ENCODE assay signal across 9 mouse cellular contexts in the genomic region with DNA sequence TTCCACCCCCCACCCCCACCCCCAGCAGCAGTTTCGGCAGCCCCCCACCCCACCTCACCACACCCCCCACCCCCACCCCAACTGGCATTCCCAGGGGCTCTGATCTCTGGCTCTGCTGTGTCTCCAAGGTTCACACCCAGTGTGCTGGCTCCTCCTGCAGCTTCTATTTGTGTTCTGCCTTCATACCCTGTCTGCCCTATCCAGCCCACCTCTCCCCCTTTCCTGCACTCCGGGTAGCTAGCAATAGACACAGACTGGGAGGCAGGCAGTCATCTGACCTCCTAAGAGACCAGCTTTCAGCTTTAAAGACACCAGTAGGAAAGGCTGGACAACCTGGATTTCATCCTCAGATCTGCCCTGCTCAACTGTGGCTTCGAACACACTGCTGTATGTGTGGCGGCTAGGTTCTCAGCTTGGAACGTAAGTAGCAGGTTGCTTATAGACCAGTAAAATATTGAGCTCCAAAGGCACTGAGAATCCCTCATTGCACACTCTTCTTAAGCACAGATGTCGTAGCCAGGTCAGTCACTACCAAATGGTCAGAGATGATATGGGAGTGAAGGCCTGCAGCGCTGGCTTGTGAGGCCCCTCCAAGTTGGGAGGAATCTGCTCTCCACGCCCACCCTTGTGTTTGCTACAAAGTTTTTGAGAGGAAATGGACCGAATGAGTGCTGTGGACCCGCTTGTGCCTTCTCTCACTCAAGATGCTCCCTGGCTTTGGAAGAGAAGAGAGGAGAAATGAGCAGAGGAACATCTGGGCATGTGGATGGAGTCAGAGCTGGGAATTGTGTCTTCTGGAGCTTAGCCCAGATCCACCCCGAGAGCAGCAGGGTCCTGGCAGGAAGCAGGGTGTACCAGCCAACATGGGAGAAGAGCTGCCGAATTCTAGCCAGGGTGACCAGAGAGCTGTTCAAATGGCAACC.
DNase-seq lines count a peak whose midpoint lies in the region; ATAC-seq and TF ChIP-seq lines count a peak whose summit lies in the region.
"Had no signal": no experiment of that assay in that cellular context is flagged by ENCODE, and none has a peak within 500 bp of the region (broad histone marks: within the 10 kb centered on the region; RNA-seq: fewer than 3 reads in every experiment).

No protein-coding gene starts in this region.

- 0 out of 2 replicates have a peak, but pooled peaks cover 5% of the 10 kb centered on the region for H3K4me1 ChIP-seq in kidney, postnatal 0 days (replicated peaks; ENCODE audit: insufficient read depth, low read length)
- no peaks in the 10 kb centered on the region for H3K4me1 ChIP-seq in forebrain, postnatal 0 days (ENCODE audit: insufficient read depth)
- H3K4me1 ChIP-seq in hindbrain, postnatal 0 days (ENCODE audit: insufficient read depth, low read length), result peaks cover 23% of the 10 kb centered on the region
- H3K4me1 ChIP-seq in neural tube, embryonic 15.5 days, result peaks cover 22% of the 10 kb centered on the region

- 53% methylated on average over 12 of the region's 12 CpGs for WGBS in kidney, postnatal 0 days
- WGBS in forebrain, postnatal 0 days, result 56% methylated on average over 12 of the region's 12 CpGs
- 43% methylated on average over 12 of the region's 12 CpGs for WGBS in hindbrain, postnatal 0 days
- 52% methylated on average over 12 of the region's 12 CpGs for WGBS in neural tube, embryonic 15.5 days

- no peaks in the 10 kb centered on the region for H3K36me3 ChIP-seq in kidney, postnatal 0 days (ENCODE audit: insufficient read depth, low read length)
- H3K36me3 ChIP-seq in forebrain, postnatal 0 days (ENCODE audit: insufficient read depth), result no peaks in the 10 kb centered on the region
- H3K36me3 ChIP-seq in hindbrain, postnatal 0 days (ENCODE audit: insufficient read depth, low read length), result no peaks in the 10 kb centered on the region
- H3K36me3 ChIP-seq in neural tube, embryonic 15.5 days, result no peaks in the 10 kb centered on the region

- H3K4me2 ChIP-seq in kidney, postnatal 0 days (ENCODE audit: low read length), result peak overlapping the region; percentile 43
- H3K4me2 ChIP-seq in forebrain, postnatal 0 days (ENCODE audit: low read depth), result peak overlapping the region; percentile 45
- peak overlapping the region; percentile 52 for H3K4me2 ChIP-seq in hindbrain, postnatal 0 days (ENCODE audit: low read depth, low read length)
- H3K4me2 ChIP-seq in neural tube, embryonic 15.5 days, result peak overlapping the region; percentile 51

- H3K9ac ChIP-seq in kidney, postnatal 0 days (ENCODE audit: low read depth, low read length), result no peak overlapping the region
- H3K9ac ChIP-seq in forebrain, postnatal 0 days, result no peak overlapping the region
- H3K9ac ChIP-seq in hindbrain, postnatal 0 days (replicated peaks; ENCODE audit: low read length), result no peak overlapping the region
- H3K9ac ChIP-seq in neural tube, embryonic 15.5 days (replicated peaks), result no peak overlapping the region

- H3K27me3 ChIP-seq in kidney, postnatal 0 days (ENCODE audit: insufficient read depth, low read length), result no peaks in the 10 kb centered on the region
- no peaks in the 10 kb centered on the region for H3K27me3 ChIP-seq in forebrain, postnatal 0 days (ENCODE audit: insufficient read depth, low read length)
- no peaks in the 10 kb centered on the region for H3K27me3 ChIP-seq in hindbrain, postnatal 0 days (ENCODE audit: insufficient read depth, low read length)
- H3K27me3 ChIP-seq in neural tube, embryonic 15.5 days (replicated peaks), result no peaks in the 10 kb centered on the region; the same call in 1 of the 2 replicates

- H3K27ac ChIP-seq in kidney, postnatal 0 days, result no peak overlapping the region
- H3K27ac ChIP-seq in forebrain, postnatal 0 days (ENCODE audit: low read depth, low read length), result no peak overlapping the region
- no peak overlapping the region for H3K27ac ChIP-seq in hindbrain, postnatal 0 days
- no peak overlapping the region for H3K27ac ChIP-seq in neural tube, embryonic 15.5 days (replicated peaks)
- H3K27ac ChIP-seq: macrophage had no signal

- H3K9me3 ChIP-seq in kidney, postnatal 0 days (replicated peaks; ENCODE audit: low read length), result no peaks in the 10 kb centered on the region
- H3K9me3 ChIP-seq in forebrain, postnatal 0 days (ENCODE audit: low read length), result no peaks in the 10 kb centered on the region
- H3K9me3 ChIP-seq in hindbrain, postnatal 0 days (ENCODE audit: low read length), result no peaks in the 10 kb centered on the region
- no peaks in the 10 kb centered on the region for H3K9me3 ChIP-seq in neural tube, embryonic 15.5 days (replicated peaks)

- H3K4me3 ChIP-seq in kidney, postnatal 0 days (replicated peaks; ENCODE audit: low read depth, low read length), result no peak overlapping the region
- H3K4me3 ChIP-seq in forebrain, postnatal 0 days (ENCODE audit: low read depth, low read length), result peak overlapping the region; percentile 16; the same call in 1 of the 2 replicates
- H3K4me3 ChIP-seq in hindbrain, postnatal 0 days (ENCODE audit: low read length), result no peak overlapping the region
- H3K4me3 ChIP-seq in neural tube, embryonic 15.5 days (replicated peaks), result no peak overlapping the region

- ATAC-seq in kidney, postnatal 0 days (replicated peaks; ENCODE audit: low FRiP score, low read depth), result no peak
- peak; percentile 50 for ATAC-seq in forebrain, postnatal 0 days
- peak; percentile 62; the same call in 1 of the 2 replicates for ATAC-seq in hindbrain, postnatal 0 days
- peak; percentile 47; the same call in 1 of the 2 replicates for ATAC-seq in neural tube, embryonic 15.5 days (ENCODE audit: low FRiP score)
- no peak for ATAC-seq in monocyte, adult 5-6 weeks (replicated peaks; ENCODE audit: insufficient number of reproducible peaks, low FRiP score, low TSS enrichment, poor library complexity, severe bottlenecking)

- no peak for DNase-seq in kidney, postnatal 0 days (ENCODE audit: low spot score)
- DNase-seq in kidney, postnatal 10 days, result no peak
- no peak for DNase-seq in forebrain, postnatal 0 days
- DNase-seq in hindbrain, postnatal 0 days (ENCODE audit: low spot score), result no peak
- no peak for DNase-seq in layer of hippocampus, postnatal 25 days (ENCODE audit: extremely low spot score in 1 of 2, low spot score in 1 of 2)
- DNase-seq in urinary bladder, postnatal 4 days (ENCODE audit: low spot score in 2 of 2), result no peak

- TF ChIP-seq CTCF in kidney, postnatal 0 days (IDR thresholded peaks at IDR 0.05; ENCODE audit: low read depth), result no peak
- TF ChIP-seq CTCF in forebrain, postnatal 0 days (IDR thresholded peaks at IDR 0.05; ENCODE audit: low read depth), result no peak
- no peak for TF ChIP-seq CTCF in hindbrain, postnatal 0 days (IDR thresholded peaks at IDR 0.05; ENCODE audit: low read depth)

Comparison
In these comparisons a context has a peak if more than half of its experiments do, and no peak if none do; other contexts are left out.
1. ATAC-seq: peak in forebrain, postnatal 0 days (single experiment), hindbrain, postnatal 0 days (single experiment) and neural tube, embryonic 15.5 days (single experiment); none in kidney, postnatal 0 days (single experiment) and monocyte, adult 5-6 weeks (single experiment).
2. Peak in every context shown above with its lines, with median percentiles within 50 percentile points of each other: H3K4me2 ChIP-seq.